Mouse (Mus musculus) liver, postnatal 0 days (tissue): ENCODE measurements around the gene Ttll3.

ENCODE experiments used
- CTCF ChIP-seq: sonication (generic); IDR thresholded peaks from 2 replicates; pipeline ENCODE4 v1.5.1; 2016; ENCODE audit warnings: antibody characterized with exemption, low read depth
- EP300 ChIP-seq: IDR thresholded peaks from 2 replicates; pipeline ENCODE4 v1.6.1; 2016; ENCODE audit warnings: antibody characterized with exemption, low read depth, mild to moderate bottlenecking

GRCm38 (mm10) chr6:113396270-113397030 lies 7.4 kb downstream of the Ttll3 start:
- TF ChIP-seq EP300 (no peak), CTCF (no peak)
